Mouse (Mus musculus) liver, embryonic 14.5 days (tissue): ENCODE data around the gene 2210011C24Rik. TPM values are rescaled to one million over a fixed set of nuclear protein-coding genes. Genes with fewer than 3 reads are reported as not detected.

Source experiments
- ATAC-seq: fragments of 200-750 bp; cut with Nextera tagmentation; 2 replicates; pipeline ENCODE4 v1.8.0; 2017; ENCODE audit warnings: moderate number of reproducible peaks, mild to moderate bottlenecking, moderate library complexity; ENCODE audit not compliant: insufficient read depth
- DNase-seq, 3 experiments: peaks; one replicate each; pipeline ENCODE4 v3.0.0-alpha.2; 2012 to 2013; ENCODE audit warnings: low read depth in 3 of 3, low spot score in 3 of 3
- H3K27ac ChIP-seq: fragments of 300-500 bp; sonication (generic); 2 replicates; pipeline ENCODE4 v1.5.1; 2014; ENCODE audit warnings: moderate library complexity, mild to moderate bottlenecking, control low read depth, inconsistent platforms
- H3K27me3 ChIP-seq: fragments of 300-500 bp; sonication (generic); 2 replicates; pipeline ENCODE4 v1.6.1; 2014; ENCODE audit warnings: mild to moderate bottlenecking, low read length, moderate library complexity; ENCODE audit not compliant: control insufficient read depth, insufficient read depth
- H3K36me3 ChIP-seq: fragments of 300-500 bp; sonication (generic); replicated peaks from 2 replicates; pipeline ENCODE4 v1.6.1; 2014; ENCODE audit warnings: low read depth; ENCODE audit not compliant: control insufficient read depth, insufficient read depth
- H3K4me1 ChIP-seq, 2 experiments: fragments of 200-500 bp in 1 of 2; fragments of 300-500 bp in 1 of 2; sonication (generic) in 1 of 2; replicated peaks; 2 replicates each; pipeline ENCODE4 v1.6.1; 2012 to 2014; ENCODE audit warnings: antibody characterized with exemption in 1 of 2, inconsistent platforms in 1 of 2, low read length in 1 of 2; ENCODE audit not compliant: control insufficient read depth in 2 of 2, insufficient read depth in 2 of 2
- H3K4me2 ChIP-seq: fragments of 300-500 bp; sonication (generic); 2 replicates; pipeline ENCODE4 v1.6.1; 2014; ENCODE audit warnings: low read depth, mild to moderate bottlenecking, control low read depth, moderate library complexity
- H3K4me3 ChIP-seq, 2 experiments: fragments of 200-500 bp in 1 of 2; fragments of 300-500 bp in 1 of 2; sonication (generic) in 1 of 2; 2 replicates each; pipeline ENCODE4 v1.5.1; 2012 to 2014; ENCODE audit warnings: low read depth in 2 of 2, low read length in 2 of 2, mild to moderate bottlenecking in 2 of 2, control low read depth in 1 of 2, inconsistent platforms in 1 of 2, moderate library complexity in 1 of 2; ENCODE audit not compliant: insufficient read depth in 1 of 2
- H3K9ac ChIP-seq: fragments of 300-500 bp; sonication (generic); replicated peaks from 2 replicates; pipeline ENCODE4 v1.6.1; 2014; ENCODE audit warnings: mild to moderate bottlenecking, control low read depth, moderate library complexity
- H3K9me3 ChIP-seq: fragments of 300-500 bp; sonication (generic); 2 replicates; pipeline ENCODE4 v1.6.1; 2016; ENCODE audit warnings: low read length, mixed read lengths; ENCODE audit not compliant: control insufficient read depth
- CTCF ChIP-seq: IDR thresholded peaks from 2 replicates; pipeline ENCODE4 v1.5.1; 2016; ENCODE audit warnings: antibody characterized with exemption, low read depth, control low read depth
- EP300 ChIP-seq: IDR thresholded peaks from 2 replicates; pipeline ENCODE4 v1.6.1; 2016; ENCODE audit warnings: antibody characterized with exemption, low read depth
- WGBS: fragments of 180-500 bp; shearing (Covaris S2); extraction: QIAGEN DNeasy Blood & Tissue Kit; methylation state at CpG from one replicate; pipeline ENCODE4 v1.1.7; 2014; ENCODE audit not compliant: insufficient replicate concordance; 5-methylcytosine and 5-hydroxymethylcytosine counted together
- polyA plus RNA-seq, 2 experiments: library from polyadenylated mRNA; depleted of rRNA in 1 of 2; stranded (reverse) in 1 of 2; unstranded in 1 of 2; fragments of >200 nt; fragmentation: Nextera tagmentation in 1 of 2; extraction: Ambion mirVana in 1 of 2; gene quantifications; 2 replicates each; pipeline versions ENCODE4 v1.2.1 to v1.2.3; 2012 to 2014

The 2210011C24Rik gene
- polyA plus RNA-seq, 2 experiments: not detected

DNA sequence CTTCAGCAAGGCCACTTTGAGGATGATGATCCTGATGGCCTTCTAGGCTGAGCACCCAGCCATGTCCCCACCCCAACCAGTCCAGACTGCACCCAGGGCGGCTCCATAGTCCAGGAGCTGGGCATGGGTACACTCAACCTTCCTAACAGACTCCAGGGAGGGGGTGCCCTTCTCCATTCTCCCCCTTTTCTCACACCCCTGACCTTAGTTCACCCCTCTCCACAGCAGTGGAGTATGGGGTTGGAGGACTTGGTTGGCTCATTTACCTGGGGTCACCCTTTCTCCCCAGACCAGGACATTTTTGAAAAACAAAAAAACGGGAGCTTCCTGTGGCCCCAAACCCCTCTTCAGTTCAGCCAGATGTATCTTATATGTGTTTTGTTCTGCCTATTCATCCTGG is 12.1 kb downstream of the 2210011C24Rik start:
- peaks cover 7% of the 10 kb centered on the region in 2 experiments for H3K4me1 ChIP-seq
- no peaks in the 10 kb centered on the region for H3K9me3 ChIP-seq
- peak overlapping the region; percentile 18; the same call in 1 of the 2 replicates for H3K9ac ChIP-seq
- no peak for ATAC-seq
- no peaks in the 10 kb centered on the region for H3K27me3 ChIP-seq
- WGBS: 95% methylated on average over 2 of the region's 2 CpGs
- H3K4me2 ChIP-seq: no peak overlapping the region
- peak overlapping the region in 1 of 2 experiments; percentile 89; a peak in 1 of 4 replicates for H3K4me3 ChIP-seq
- no peak for TF ChIP-seq EP300
- TF ChIP-seq CTCF: no peak
- H3K36me3 ChIP-seq: peaks cover 25% of the 10 kb centered on the region
- H3K27ac ChIP-seq: no peak overlapping the region
- no peak for DNase-seq

GRCm38 (mm10) chr8:83999057-83999705 is 12.8 kb downstream of the 2210011C24Rik start:
- Histone ChIP-seq H3K36me3 (peaks cover 25% of the 10 kb centered on the region), H3K9ac (peak overlapping the region; percentile 89), H3K27ac (no peak overlapping the region), H3K4me1 (peaks cover 5 to 9% of the 10 kb centered on the region in 2 experiments), H3K4me3 (peak overlapping the region; percentile 89 to 91), H3K9me3 (no peaks in the 10 kb centered on the region), H3K27me3 (no peaks in the 10 kb centered on the region), H3K4me2 (peak overlapping the region; percentile 99)
- DNase-seq (no peak), ATAC-seq (no peak)
- WGBS: 69% methylated on average over 16 of the region's 16 CpGs
- TF ChIP-seq CTCF (no peak), EP300 (no peak)

DNA sequence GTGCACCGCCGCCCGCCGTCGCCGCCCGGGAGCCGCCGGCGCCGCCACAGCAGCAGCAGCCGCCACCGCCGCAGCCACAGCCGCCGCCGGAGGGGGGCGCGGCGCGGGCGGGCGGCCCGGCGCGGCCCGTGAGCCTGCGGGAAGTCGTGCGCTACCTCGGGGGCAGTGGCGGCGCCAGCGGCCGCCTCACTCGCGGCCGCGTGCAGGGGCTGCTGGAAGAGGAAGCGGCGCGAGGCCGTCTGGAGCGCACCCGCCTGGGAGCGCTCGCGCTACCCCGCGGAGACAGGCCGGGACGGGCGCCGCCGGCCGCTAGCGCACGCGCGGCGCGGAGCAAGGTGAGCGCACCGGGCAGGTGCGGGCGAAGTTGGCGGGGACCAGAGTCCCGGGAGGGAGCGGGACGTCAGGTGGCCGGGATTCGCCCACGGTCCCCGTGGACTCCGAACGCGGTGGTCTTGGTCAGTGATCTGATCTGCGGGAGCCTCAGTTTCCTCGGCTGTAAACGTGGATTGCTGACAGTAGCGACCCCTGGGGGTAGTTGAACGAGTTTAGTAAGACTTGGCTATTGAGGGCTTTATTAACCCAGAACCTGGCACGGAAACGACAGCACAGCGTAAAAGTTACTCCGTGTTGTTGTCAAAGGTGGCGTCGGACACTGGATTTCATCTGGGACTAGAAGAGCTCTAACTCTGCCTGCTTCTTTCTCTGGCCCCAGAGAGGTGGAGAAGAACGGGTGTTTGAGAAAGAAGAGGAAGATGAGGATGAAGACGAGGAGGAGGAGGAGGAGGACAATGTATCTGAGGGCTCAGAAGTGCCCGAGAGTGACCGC is 13.5 kb downstream of the 2210011C24Rik start:
- H3K4me3 ChIP-seq: peak overlapping the region; percentile 89 to 91
- no peaks in the 10 kb centered on the region for H3K9me3 ChIP-seq
- DNase-seq (no peak), ATAC-seq (no peak)
- WGBS: 2% methylated on average over 87 of the region's 92 CpGs
- peak overlapping the region; percentile 48 for H3K27ac ChIP-seq
- TF ChIP-seq EP300 (no peak), CTCF (peak; percentile 69)
- H3K27me3 ChIP-seq: no peaks in the 10 kb centered on the region
- peak overlapping the region; percentile 89 for H3K9ac ChIP-seq
- peak overlapping the region; percentile 99 for H3K4me2 ChIP-seq
- H3K36me3 ChIP-seq: peaks cover 25% of the 10 kb centered on the region
- peaks cover 4 to 15% of the 10 kb centered on the region in 2 experiments; a peak in 3 of 4 replicates for H3K4me1 ChIP-seq

DNA sequence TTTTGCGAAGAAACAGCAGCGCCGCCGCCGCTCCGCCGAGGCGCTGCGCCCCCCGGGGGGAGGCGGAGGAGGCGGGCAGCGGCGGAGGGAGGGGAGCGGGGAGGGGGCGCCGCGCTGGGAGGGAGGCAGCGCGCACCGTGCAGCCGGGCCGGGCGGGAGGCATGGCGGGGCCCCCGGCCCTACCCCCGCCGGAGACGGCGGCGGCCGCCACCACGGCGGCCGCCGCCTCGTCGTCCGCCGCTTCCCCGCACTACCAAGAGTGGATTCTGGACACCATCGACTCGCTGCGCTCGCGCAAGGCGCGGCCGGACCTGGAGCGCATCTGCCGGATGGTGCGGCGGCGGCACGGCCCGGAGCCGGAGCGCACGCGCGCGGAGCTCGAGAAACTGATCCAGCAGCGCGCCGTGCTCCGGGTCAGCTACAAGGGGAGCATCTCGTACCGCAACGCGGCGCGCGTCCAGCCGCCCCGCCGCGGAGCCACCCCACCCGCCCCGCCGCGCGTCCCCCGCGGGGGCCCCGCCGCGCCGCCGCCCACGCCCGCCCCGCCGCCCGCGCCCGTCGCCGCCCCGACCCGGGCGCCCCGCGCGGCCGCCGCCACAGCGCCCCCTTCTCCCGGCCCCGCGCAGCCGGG is 14.3 kb downstream of the 2210011C24Rik start, which contains the start of gene Samd1:
Samd1 (plus strand) TSS at position 162 of the 631 bp plus-strand sequence.
- peak within 1 kb of the TSS; percentile 99 for H3K4me2 ChIP-seq
- under 1% methylated on average over 74 of the region's 112 CpGs for WGBS
- H3K27ac ChIP-seq: peak within 1 kb of the TSS; percentile 75
- H3K4me1 ChIP-seq: peaks cover 9 to 17% of the 10 kb centered on the region in 2 experiments
- H3K9me3 ChIP-seq: no peaks in the 10 kb centered on the region
- no peaks in the 10 kb centered on the region for H3K27me3 ChIP-seq
- H3K4me3 ChIP-seq: peak within 1 kb of the TSS; percentile 89 to 91
- ATAC-seq: no peak
- DNase-seq: no peak
- TF ChIP-seq CTCF (no peak), EP300 (no peak)
- H3K36me3 ChIP-seq: peaks cover 25% of the 10 kb centered on the region
- peak within 1 kb of the TSS; percentile 91 for H3K9ac ChIP-seq
